Mouse (Mus musculus) liver, adult 10 weeks (tissue): ENCODE data around the gene Dnase2b. TPM values are rescaled to one million over a fixed set of nuclear protein-coding genes. Genes with fewer than 3 reads are reported as not detected.

ENCODE experiments used
- polyA plus RNA-seq: library from polyadenylated mRNA; stranded (reverse); fragments of 350-450 nt; fragmentation: Illumina TruSeq; extraction: RNeasy Lipid Tissue Mini Kit (QIAGEN cat#74804); gene quantifications from one replicate; pipeline ENCODE4 v1.2.3, GENCODE M21; 2014; ENCODE audit warnings: low read depth, low replicate concordance

The Dnase2b gene
- polyA plus RNA-seq: 18.3 TPM

GRCm38 (mm10) chr3:146615496-146615895 lies at the start of gene Dnase2b:
Gene Dnase2b, minus strand, starts transcription at chr3:146615596.

GRCm38 (mm10) chr3:146651217-146651616 lies 35.8 kb upstream of the Dnase2b start, which contains the start of gene 4930503B20Rik:
Gene 4930503B20Rik, minus strand, starts transcription at chr3:146651317.

GRCm38 (mm10) chr3:146570148-146570782 lies 45.1 kb downstream of the Dnase2b start, which contains the start of gene Uox:
Gene Uox, plus strand, starts transcription at chr3:146570426.

Other genes with a start within 250 kb of the Dnase2b start
- gene Ssx2ip, start 211.0 kb downstream of the Dnase2b start, polyA plus RNA-seq: 9.2 TPM
- 20.8 TPM for gene Ctbs, start 165.8 kb downstream of the Dnase2b start, polyA plus RNA-seq
- gene Spata1, start 115.8 kb downstream of the Dnase2b start, polyA plus RNA-seq: 5.2 TPM
- 568 TPM for gene Gng5, start 115.8 kb downstream of the Dnase2b start, polyA plus RNA-seq
- 64.1 TPM for gene Rpf1, start 94.2 kb downstream of the Dnase2b start, polyA plus RNA-seq
- gene Uox, start 45.2 kb downstream of the Dnase2b start, polyA plus RNA-seq: 2,717 TPM
- gene 4930503B20Rik, start 35.7 kb upstream of the Dnase2b start, polyA plus RNA-seq: not detected
- not detected for gene Samd13, start 70.0 kb upstream of the Dnase2b start, polyA plus RNA-seq
- gene Prkacb, start 197.4 kb upstream of the Dnase2b start, polyA plus RNA-seq: 48.2 TPM
- gene Ttll7, start 236.8 kb upstream of the Dnase2b start, polyA plus RNA-seq: 1.7 TPM